Mouse (Mus musculus) limb, embryonic 13.5 days (tissue): ENCODE results near the gene 4921511C20Rik. TPM values are rescaled to one million over a fixed set of nuclear protein-coding genes. Genes with fewer than 3 reads are reported as not detected.

ENCODE experiments used
- ATAC-seq: fragments of 200-750 bp; cut with Nextera tagmentation; 2 replicates; pipeline ENCODE4 v1.8.0; 2017; ENCODE audit warnings: low read depth, moderate number of reproducible peaks, moderate TSS enrichment; ENCODE audit not compliant: low FRiP score
- H3K27ac ChIP-seq: fragments of 300-500 bp; sonication (generic); 2 replicates; pipeline ENCODE4 v1.5.1; 2015; ENCODE audit warnings: inconsistent platforms, mild to moderate bottlenecking, moderate library complexity
- H3K27me3 ChIP-seq: fragments of 300-500 bp; sonication (generic); 2 replicates; pipeline ENCODE4 v1.6.1; 2015; ENCODE audit warnings: mild to moderate bottlenecking, inconsistent platforms
- H3K36me3 ChIP-seq: fragments of 300-500 bp; sonication (generic); 2 replicates; pipeline ENCODE4 v1.6.1; 2015; ENCODE audit warnings: inconsistent platforms, mild to moderate bottlenecking, moderate library complexity
- H3K4me1 ChIP-seq: fragments of 300-500 bp; sonication (generic); 2 replicates; pipeline ENCODE4 v1.6.1; 2015; ENCODE audit warnings: inconsistent platforms
- H3K4me2 ChIP-seq: fragments of 300-500 bp; sonication (generic); replicated peaks from 2 replicates; pipeline ENCODE4 v1.6.1; 2015; ENCODE audit warnings: inconsistent platforms, mild to moderate bottlenecking, moderate library complexity
- H3K4me3 ChIP-seq: fragments of 300-500 bp; sonication (generic); 2 replicates; pipeline ENCODE4 v1.5.1; 2015; ENCODE audit warnings: moderate library complexity, mild to moderate bottlenecking, inconsistent platforms
- H3K9ac ChIP-seq: fragments of 300-500 bp; sonication (generic); 2 replicates; pipeline ENCODE4 v1.6.1; 2015; ENCODE audit warnings: mild to moderate bottlenecking, inconsistent platforms
- H3K9me3 ChIP-seq: fragments of 300-500 bp; sonication (generic); 2 replicates; pipeline ENCODE4 v1.6.1; 2016; ENCODE audit warnings: inconsistent platforms
- WGBS: fragments of 180-500 bp; shearing (Covaris S2); methylation state at CpG from one replicate; pipeline ENCODE4 v1.1.7; 2015; 5-methylcytosine and 5-hydroxymethylcytosine counted together
- polyA plus RNA-seq: library from polyadenylated mRNA; unstranded; fragments of >200 nt; fragmentation: Nextera tagmentation; extraction: Ambion mirVana; gene quantifications from 2 replicates; pipeline ENCODE4 v1.2.1, GENCODE M21; 2015

The 4921511C20Rik gene
- polyA plus RNA-seq: not detected in 2 replicates

- Histone ChIP-seq H3K4me1 (no peaks in the 10 kb centered on the region), H3K27ac (no peak within 1 kb of the TSS), H3K27me3 (no peaks in the 10 kb centered on the region), H3K36me3 (no peaks in the 10 kb centered on the region), H3K9me3 (no peaks in the 10 kb centered on the region), H3K4me3 (no peak within 1 kb of the TSS), H3K4me2 (no peak within 1 kb of the TSS), H3K9ac (no peak within 1 kb of the TSS)
- ATAC-seq: no peak
- WGBS: 83% methylated on average over 2 of the region's 2 CpGs
Observed at GRCm38 (mm10) chrX:127393993-127394392, at the start of gene 4921511C20Rik. Gene 4921511C20Rik (plus strand): TSS chrX:127394293.
